Mouse (Mus musculus) CH12.LX (cell line): ENCODE data around the gene Cnnm3.

Source experiments
- CTCF ChIP-seq, 2 experiments: IDR thresholded peaks in 1 of 2; conservative IDR thresholded peaks in 1 of 2; 2 replicates each; pipeline ENCODE4 v1.5.1; 2011 to 2012; ENCODE audit warnings: low read depth in 2 of 2, low read length in 2 of 2, improper control_type of control experiment in 1 of 2, inconsistent platforms in 1 of 2, mild to moderate bottlenecking in 1 of 2, moderate library complexity in 1 of 2
- IRF4 ChIP-seq: IDR thresholded peaks from 2 replicates; pipeline ENCODE4 v1.6.1; 2014; ENCODE audit warnings: low read depth, mild to moderate bottlenecking, inconsistent platforms, low read length, improper control_type of control experiment
- POLR2A ChIP-seq: IDR thresholded peaks from 2 replicates; pipeline ENCODE4 v1.6.1; 2011; ENCODE audit warnings: low read depth, mild to moderate bottlenecking, improper control_type of control experiment, low read length
- TBP ChIP-seq: conservative IDR thresholded peaks from 2 replicates; pipeline ENCODE4 v1.6.1; 2011; ENCODE audit warnings: low read depth, low read length, improper control_type of control experiment

- TF ChIP-seq IRF4 (no peak), TBP (no peak), POLR2A (no peak), CTCF (conservative IDR thresholded peaks at IDR 0.05 in 1 of 2, IDR thresholded peaks at IDR 0.05 in 1 of 2; ENCODE audit: low read depth in 2 of 2, low read length in 2 of 2) (no peak)
Observed at GRCm38 (mm10) chr1:36550075-36550863, 38.6 kb downstream of the Cnnm3 start.
